Mouse (Mus musculus) liver, embryonic 13.5 days (tissue): Measurements from ENCODE around the gene Mogs. TPM values are rescaled to one million over a fixed set of nuclear protein-coding genes. Genes with fewer than 3 reads are reported as not detected.

Source experiments
- ATAC-seq: fragments of 200-750 bp; cut with Nextera tagmentation; 2 replicates; pipeline ENCODE4 v1.8.0; 2017; ENCODE audit warnings: low read depth, mild to moderate bottlenecking, moderate number of reproducible peaks, moderate library complexity
- DNase-seq: peaks from one replicate; pipeline ENCODE4 v3.0.0; 2022
- H3K27ac ChIP-seq: fragments of 300-500 bp; sonication (generic); 2 replicates; pipeline ENCODE4 v1.5.1; 2015; ENCODE audit warnings: moderate library complexity, mild to moderate bottlenecking, inconsistent platforms
- H3K27me3 ChIP-seq: fragments of 300-500 bp; sonication (generic); 2 replicates; pipeline ENCODE4 v1.6.1; 2015; ENCODE audit warnings: mild to moderate bottlenecking, inconsistent platforms
- H3K36me3 ChIP-seq: fragments of 300-500 bp; sonication (generic); 2 replicates; pipeline ENCODE4 v1.6.1; 2015; ENCODE audit warnings: mild to moderate bottlenecking, inconsistent platforms
- H3K4me1 ChIP-seq: fragments of 300-500 bp; sonication (generic); replicated peaks from 2 replicates; pipeline ENCODE4 v1.6.1; 2015; ENCODE audit warnings: inconsistent platforms
- H3K4me2 ChIP-seq: fragments of 300-500 bp; sonication (generic); 2 replicates; pipeline ENCODE4 v1.6.1; 2015; ENCODE audit warnings: inconsistent platforms, mild to moderate bottlenecking, moderate library complexity
- H3K4me3 ChIP-seq: fragments of 300-500 bp; sonication (generic); replicated peaks from 2 replicates; pipeline ENCODE4 v1.5.1; 2015; ENCODE audit warnings: mild to moderate bottlenecking, inconsistent platforms
- H3K9ac ChIP-seq: fragments of 300-500 bp; sonication (generic); 2 replicates; pipeline ENCODE4 v1.6.1; 2015; ENCODE audit warnings: mild to moderate bottlenecking, inconsistent platforms
- H3K9me3 ChIP-seq: fragments of 300-500 bp; sonication (generic); replicated peaks from 2 replicates; pipeline ENCODE4 v1.6.1; 2016; ENCODE audit warnings: inconsistent platforms
- WGBS: fragments of 180-500 bp; shearing (Covaris S2); methylation state at CpG from one replicate; pipeline ENCODE4 v1.1.7; 2015; ENCODE audit not compliant: insufficient replicate concordance; 5-methylcytosine and 5-hydroxymethylcytosine counted together
- polyA plus RNA-seq: library from polyadenylated mRNA; unstranded; fragments of >200 nt; fragmentation: Nextera tagmentation; extraction: Ambion mirVana; gene quantifications from 2 replicates; pipeline ENCODE4 v1.2.1, GENCODE M21; 2015

The Mogs gene
- polyA plus RNA-seq, 1 experiment from 2014 or later, result 46.7 TPM

GRCm38 (mm10) chr6:83077630-83078323, 37.5 kb upstream of the Mogs start, which contains the start of gene Pcgf1:
Gene Pcgf1 (plus strand): TSS chr6:83077869.
- WGBS, result under 1% methylated on average over 54 of the region's 54 CpGs
- peak within 1 kb of the TSS; percentile 86 for H3K4me3 ChIP-seq
- no peak for DNase-seq
- ATAC-seq, result peak; percentile 49
- peak within 1 kb of the TSS; percentile 87 for H3K9ac ChIP-seq
- peaks cover 57% of the 10 kb centered on the region for H3K27me3 ChIP-seq
- peak within 1 kb of the TSS; percentile 98 for H3K4me2 ChIP-seq
- peak within 1 kb of the TSS; percentile 85 for H3K27ac ChIP-seq
- H3K9me3 ChIP-seq, result no peaks in the 10 kb centered on the region
- peaks cover 19% of the 10 kb centered on the region for H3K36me3 ChIP-seq
- peaks cover 27% of the 10 kb centered on the region for H3K4me1 ChIP-seq

GRCm38 (mm10) chr6:83078324-83078858, 36.9 kb upstream of the Mogs start:
- ATAC-seq, result peak; percentile 88
- H3K27me3 ChIP-seq, result peaks cover 57% of the 10 kb centered on the region

DNA sequence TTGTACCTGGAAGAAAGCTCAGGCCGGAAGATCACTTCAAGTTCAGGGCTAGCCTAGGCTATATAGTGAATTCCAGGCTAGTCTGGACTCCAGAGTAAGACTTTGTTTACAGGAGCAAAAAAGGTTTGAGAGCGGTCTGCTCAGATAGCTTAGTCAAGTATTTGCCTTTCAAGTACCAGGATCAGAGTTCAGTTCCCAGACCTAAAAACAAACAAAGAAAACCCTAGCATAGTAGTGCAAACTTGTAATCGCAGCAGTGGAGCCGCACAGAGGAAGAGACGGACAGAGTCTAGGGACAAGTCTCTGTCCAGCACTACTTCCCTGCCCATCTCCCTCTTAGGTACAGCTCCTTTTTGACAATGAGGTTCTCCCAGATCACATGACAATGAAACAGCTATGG, 35.1 kb upstream of the Mogs start:
- Histone ChIP-seq H3K9ac (no peak overlapping the region), H3K9me3 (no peaks in the 10 kb centered on the region), H3K27me3 (peaks cover 57% of the 10 kb centered on the region), H3K4me1 (peaks cover 27% of the 10 kb centered on the region), H3K4me2 (no peak overlapping the region; the same call in 1 of the 2 replicates), H3K4me3 (no peak overlapping the region), H3K27ac (no peak overlapping the region), H3K36me3 (peaks cover 19% of the 10 kb centered on the region)
- ATAC-seq (no peak), DNase-seq (no peak)
- WGBS, result 92% methylated on average over 5 of the region's 5 CpGs

More at GRCm38 (mm10) chr6:83078324-83078858, 36.9 kb upstream of the Mogs start:
- peak overlapping the region; percentile 85 for H3K27ac ChIP-seq
- H3K4me1 ChIP-seq, result peaks cover 27% of the 10 kb centered on the region
- peak overlapping the region; percentile 86 for H3K4me3 ChIP-seq
- H3K36me3 ChIP-seq, result peaks cover 19% of the 10 kb centered on the region
- H3K4me2 ChIP-seq, result peak overlapping the region; percentile 98
- WGBS, result under 1% methylated on average over 46 of the region's 46 CpGs
- peak; percentile 98 for DNase-seq
- H3K9me3 ChIP-seq, result no peaks in the 10 kb centered on the region
- peak overlapping the region; percentile 87 for H3K9ac ChIP-seq

DNA sequence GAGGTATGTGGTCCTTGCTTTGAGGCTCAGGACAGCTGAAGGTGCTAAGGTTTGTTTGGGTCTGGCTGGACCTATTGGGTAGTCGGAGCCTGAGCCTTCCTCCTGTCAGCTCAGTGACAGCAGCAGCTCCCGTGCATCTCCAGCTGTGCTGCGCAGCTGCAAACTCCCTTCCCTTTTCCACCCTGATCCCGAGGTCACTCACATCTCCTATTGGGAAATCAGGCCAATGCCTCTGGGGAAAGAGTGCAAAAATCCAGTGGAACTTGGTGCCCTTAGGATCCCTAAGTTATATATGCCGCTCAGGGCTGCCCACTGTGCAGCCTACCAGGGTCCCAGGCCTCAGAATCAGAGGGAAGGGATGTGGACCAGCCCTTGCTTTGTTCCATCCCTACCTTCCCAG, 31.8 kb upstream of the Mogs start:
- Histone ChIP-seq H3K4me3 (no peak overlapping the region), H3K4me1 (peaks cover 37% of the 10 kb centered on the region), H3K9ac (no peak overlapping the region), H3K9me3 (no peaks in the 10 kb centered on the region), H3K4me2 (no peak overlapping the region), H3K27me3 (peaks cover 66% of the 10 kb centered on the region), H3K36me3 (peaks cover 19% of the 10 kb centered on the region), H3K27ac (no peak overlapping the region)
- 31% methylated on average over 5 of the region's 5 CpGs for WGBS
- ATAC-seq, result no peak
- no peak for DNase-seq

- Histone ChIP-seq H3K4me2 (no peak overlapping the region), H3K4me1 (peaks cover 29% of the 10 kb centered on the region), H3K36me3 (peaks cover 19% of the 10 kb centered on the region), H3K9ac (no peak overlapping the region), H3K4me3 (no peak overlapping the region), H3K27me3 (peaks cover 75% of the 10 kb centered on the region), H3K27ac (no peak overlapping the region), H3K9me3 (no peaks in the 10 kb centered on the region)
- ATAC-seq, result no peak
- 17% methylated on average over 6 of the region's 6 CpGs for WGBS
- no peak for DNase-seq
These were observed 30.8 kb upstream of the Mogs start for GRCm38 (mm10) chr6:83084477-83084876.

- peaks cover 91% of the 10 kb centered on the region for H3K27me3 ChIP-seq
- DNase-seq (no peak), ATAC-seq (no peak)
- H3K36me3 ChIP-seq, result peaks cover 8% of the 10 kb centered on the region
- peak within 1 kb of the TSS; percentile 51 for H3K4me2 ChIP-seq
- no peaks in the 10 kb centered on the region for H3K9me3 ChIP-seq
- peak within 1 kb of the TSS; percentile 34; the same call in 1 of the 2 replicates for H3K4me3 ChIP-seq
- no peak within 1 kb of the TSS for H3K9ac ChIP-seq
- H3K27ac ChIP-seq, result no peak within 1 kb of the TSS
- peaks cover 15% of the 10 kb centered on the region for H3K4me1 ChIP-seq
- WGBS, result 2% methylated on average over 39 of the region's 42 CpGs
These were observed 28.9 kb upstream of the Mogs start, which contains the start of gene Lbx2 for GRCm38 (mm10) chr6:83086121-83087035. Gene Lbx2 (plus strand): TSS chr6:83086367.

DNA sequence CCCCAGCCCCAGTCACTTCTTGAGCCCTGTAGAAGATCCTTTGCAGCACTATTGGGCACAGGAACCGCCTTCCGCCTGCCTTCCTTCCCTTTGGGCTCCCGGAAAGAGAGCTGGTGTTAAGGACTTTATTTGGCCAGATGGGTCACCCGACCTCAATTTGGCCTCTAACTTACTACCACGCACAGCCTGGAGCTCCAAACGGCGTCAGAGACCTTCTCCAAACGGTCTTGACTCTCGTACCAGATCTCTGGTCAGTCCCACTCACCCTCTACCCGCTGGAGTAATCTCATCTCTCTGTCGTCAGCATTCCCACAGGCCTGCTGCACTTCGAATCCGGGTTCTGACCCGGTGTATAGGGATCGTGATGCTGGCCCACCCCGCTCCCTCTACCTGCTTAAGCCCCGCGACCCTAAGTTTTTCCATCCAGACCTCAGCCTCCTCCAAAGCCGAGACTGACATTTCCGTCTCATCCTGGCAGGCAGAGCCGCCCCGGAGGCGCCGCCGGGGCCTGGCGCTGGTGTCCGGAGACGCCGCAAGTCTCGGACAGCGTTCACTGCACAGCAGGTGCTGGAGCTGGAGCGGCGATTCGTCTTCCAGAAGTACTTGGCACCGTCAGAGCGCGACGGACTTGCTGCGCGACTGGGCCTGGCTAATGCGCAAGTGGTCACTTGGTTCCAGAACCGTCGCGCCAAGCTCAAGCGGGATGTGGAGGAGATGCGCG, 27.9 kb upstream of the Mogs start:
- peaks cover 15% of the 10 kb centered on the region for H3K4me1 ChIP-seq
- peak overlapping the region; percentile 13; the same call in 1 of the 2 replicates for H3K9ac ChIP-seq
- H3K27ac ChIP-seq, result no peak overlapping the region
- peaks cover under 1% of the 10 kb centered on the region; the same call in 1 of the 2 replicates for H3K36me3 ChIP-seq
- WGBS, result 4% methylated on average over 47 of the region's 47 CpGs
- H3K4me2 ChIP-seq, result peak overlapping the region; percentile 51
- H3K9me3 ChIP-seq, result no peaks in the 10 kb centered on the region
- DNase-seq (no peak), ATAC-seq (no peak)
- H3K4me3 ChIP-seq, result peak overlapping the region; percentile 33
- H3K27me3 ChIP-seq, result peaks cover 93% of the 10 kb centered on the region

GRCm38 (mm10) chr6:83087926-83088260, 27.4 kb upstream of the Mogs start:
- Histone ChIP-seq H3K27ac (no peak overlapping the region), H3K4me1 (peaks cover 15% of the 10 kb centered on the region), H3K4me2 (peak overlapping the region; percentile 51), H3K4me3 (peak overlapping the region; percentile 33), H3K27me3 (peaks cover 93% of the 10 kb centered on the region), H3K9ac (0 out of 2 replicates have a peak overlapping the region, but pooled peaks have one; percentile 13), H3K9me3 (no peaks in the 10 kb centered on the region), H3K36me3 (no peaks in the 10 kb centered on the region)
- DNase-seq, result no peak
- no peak for ATAC-seq
- WGBS, result 15% methylated on average over 9 of the region's 9 CpGs

GRCm38 (mm10) chr6:83092416-83093127, 22.7 kb upstream of the Mogs start:
- no peak overlapping the region for H3K9ac ChIP-seq
- ATAC-seq (no peak), DNase-seq (no peak)
- 18% methylated on average over 6 of the region's 6 CpGs for WGBS
- H3K9me3 ChIP-seq, result peaks cover 3% of the 10 kb centered on the region; the same call in 1 of the 2 replicates
- H3K27ac ChIP-seq, result no peak overlapping the region
- H3K4me3 ChIP-seq, result no peak overlapping the region
- H3K4me1 ChIP-seq, result peaks cover 3% of the 10 kb centered on the region; the same call in 1 of the 2 replicates
- no peaks in the 10 kb centered on the region for H3K36me3 ChIP-seq
- H3K27me3 ChIP-seq, result peaks cover 68% of the 10 kb centered on the region
- H3K4me2 ChIP-seq, result no peak overlapping the region

GRCm38 (mm10) chr6:83095968-83096367, 19.3 kb upstream of the Mogs start:
- ATAC-seq (no peak), DNase-seq (no peak)
- Histone ChIP-seq H3K27ac (no peak overlapping the region), H3K9ac (no peak overlapping the region), H3K4me1 (peaks cover 4% of the 10 kb centered on the region), H3K36me3 (no peaks in the 10 kb centered on the region), H3K9me3 (peaks cover 3% of the 10 kb centered on the region; the same call in 1 of the 2 replicates), H3K4me2 (no peak overlapping the region), H3K27me3 (peaks cover 43% of the 10 kb centered on the region), H3K4me3 (no peak overlapping the region)
- WGBS, result 39% methylated on average over 6 of the region's 6 CpGs
